Mouse (Mus musculus): ENCODE results near the gene Fam83g. TPM values are rescaled to one million over a fixed set of nuclear protein-coding genes. Genes with fewer than 3 reads are reported as not detected.

Fam83g gene
- polyA plus RNA-seq, 1 experiment from 2014 or later = 2.4 TPM

- Histone ChIP-seq H3K4me3 (no peak overlapping the region), H3K27me3 (ENCODE audit: low read depth, poor library complexity, severe bottlenecking) (peaks cover 36% of the 10 kb centered on the region), H3K27ac (0 out of 2 replicates have a peak overlapping the region, but pooled peaks have one; percentile 14), H3K4me1 (peaks cover 54% of the 10 kb centered on the region), H3K36me3 (no peaks in the 10 kb centered on the region), H3K9me3 (replicated peaks) (no peaks in the 10 kb centered on the region)
- 69% methylated on average over 14 of the region's 14 CpGs for WGBS
- DNase-seq (ENCODE audit: low spot score) = no peak
These were observed 14.1 kb upstream of the Fam83g start for GRCm38 (mm10) chr11:61669492-61670490.

- peaks cover 75% of the 10 kb centered on the region for H3K4me1 ChIP-seq
- H3K36me3 ChIP-seq = no peaks in the 10 kb centered on the region
- peak overlapping the region; percentile 11; the same call in 1 of the 2 replicates for H3K4me3 ChIP-seq
- no peak for DNase-seq (ENCODE audit: low spot score)
- WGBS = 47% methylated on average over 19 of the region's 19 CpGs
- peaks cover 36% of the 10 kb centered on the region for H3K27me3 ChIP-seq (ENCODE audit: low read depth, poor library complexity, severe bottlenecking)
- peak overlapping the region; percentile 56 for H3K27ac ChIP-seq
- no peaks in the 10 kb centered on the region for H3K9me3 ChIP-seq (replicated peaks)
These were observed 12.0 kb upstream of the Fam83g start for GRCm38 (mm10) chr11:61671781-61672383.

GRCm38 (mm10) chr11:61673686-61674085 is 10.2 kb upstream of the Fam83g start:
- H3K36me3 ChIP-seq = no peaks in the 10 kb centered on the region
- H3K9me3 ChIP-seq (replicated peaks) = no peaks in the 10 kb centered on the region
- 17% methylated on average over 8 of the region's 8 CpGs for WGBS
- H3K4me1 ChIP-seq = peaks cover 72% of the 10 kb centered on the region
- no peak overlapping the region for H3K4me3 ChIP-seq
- peaks cover 39% of the 10 kb centered on the region for H3K27me3 ChIP-seq (ENCODE audit: low read depth, poor library complexity, severe bottlenecking)
- DNase-seq (ENCODE audit: low spot score) = peak; percentile 50
- peak overlapping the region; percentile 79 for H3K27ac ChIP-seq

- Histone ChIP-seq H3K4me1 (peaks cover 72% of the 10 kb centered on the region), H3K27ac (peak overlapping the region; percentile 79), H3K27me3 (ENCODE audit: low read depth, poor library complexity, severe bottlenecking) (peaks cover 44% of the 10 kb centered on the region), H3K36me3 (no peaks in the 10 kb centered on the region), H3K9me3 (replicated peaks) (no peaks in the 10 kb centered on the region), H3K4me3 (peak overlapping the region; percentile 8)
- WGBS = 16% methylated on average over 19 of the region's 19 CpGs
- DNase-seq (ENCODE audit: low spot score) = peak; percentile 44
These were observed 9.6 kb upstream of the Fam83g start for GRCm38 (mm10) chr11:61674151-61674838.

GRCm38 (mm10) chr11:61674839-61675159 is 9.1 kb upstream of the Fam83g start:
- 1% methylated on average over 8 of the region's 8 CpGs for WGBS
- peak overlapping the region; percentile 8 for H3K4me3 ChIP-seq

GRCm38 (mm10) chr11:61675332-61675731 is 8.6 kb upstream of the Fam83g start:
- no peak overlapping the region for H3K4me3 ChIP-seq
- no peaks in the 10 kb centered on the region for H3K9me3 ChIP-seq (replicated peaks)
- H3K4me1 ChIP-seq = peaks cover 64% of the 10 kb centered on the region
- H3K27ac ChIP-seq = peak overlapping the region; percentile 79
- 28% methylated on average over 2 of the region's 2 CpGs for WGBS
- H3K27me3 ChIP-seq (ENCODE audit: low read depth, poor library complexity, severe bottlenecking) = peaks cover 39% of the 10 kb centered on the region
- H3K36me3 ChIP-seq = no peaks in the 10 kb centered on the region
- DNase-seq (ENCODE audit: low spot score) = peak; percentile 40

More at GRCm38 (mm10) chr11:61674839-61675159, 9.1 kb upstream of the Fam83g start:
- no peaks in the 10 kb centered on the region for H3K9me3 ChIP-seq (replicated peaks)
- peak overlapping the region; percentile 79 for H3K27ac ChIP-seq
- H3K36me3 ChIP-seq = no peaks in the 10 kb centered on the region
- H3K27me3 ChIP-seq (ENCODE audit: low read depth, poor library complexity, severe bottlenecking) = peaks cover 42% of the 10 kb centered on the region
- peaks cover 68% of the 10 kb centered on the region for H3K4me1 ChIP-seq
- peak; percentile 81 for DNase-seq (ENCODE audit: low spot score)

- Histone ChIP-seq H3K4me3 (no peak overlapping the region), H3K36me3 (no peaks in the 10 kb centered on the region), H3K27me3 (ENCODE audit: low read depth, poor library complexity, severe bottlenecking) (peaks cover 31% of the 10 kb centered on the region), H3K4me1 (peaks cover 54% of the 10 kb centered on the region), H3K27ac (peak overlapping the region; percentile 79), H3K9me3 (replicated peaks) (no peaks in the 10 kb centered on the region)
- 26% methylated on average over 7 of the region's 7 CpGs for WGBS
- peak; percentile 75 for DNase-seq (ENCODE audit: low spot score)
These were observed 7.6 kb upstream of the Fam83g start for GRCm38 (mm10) chr11:61676216-61676854.

GRCm38 (mm10) chr11:61677709-61678108 is 6.2 kb upstream of the Fam83g start:
- H3K4me1 ChIP-seq = peaks cover 45% of the 10 kb centered on the region
- H3K27ac ChIP-seq = no peak overlapping the region
- no peak overlapping the region for H3K4me3 ChIP-seq
- H3K36me3 ChIP-seq = no peaks in the 10 kb centered on the region
- no peak for DNase-seq (ENCODE audit: low spot score)
- H3K9me3 ChIP-seq (replicated peaks) = no peaks in the 10 kb centered on the region
- 90% methylated on average over 4 of the region's 4 CpGs for WGBS
- H3K27me3 ChIP-seq (ENCODE audit: low read depth, poor library complexity, severe bottlenecking) = peaks cover 22% of the 10 kb centered on the region

- Histone ChIP-seq H3K27me3 (ENCODE audit: low read depth, poor library complexity, severe bottlenecking) (peaks cover 25% of the 10 kb centered on the region), H3K36me3 (no peaks in the 10 kb centered on the region), H3K4me1 (peaks cover 43% of the 10 kb centered on the region), H3K4me3 (no peak overlapping the region), H3K9me3 (replicated peaks) (no peaks in the 10 kb centered on the region), H3K27ac (0 out of 2 replicates have a peak overlapping the region, but pooled peaks have one; percentile 5)
- no peak for DNase-seq (ENCODE audit: low spot score)
- 73% methylated on average over 4 of the region's 4 CpGs for WGBS
These were observed 4.6 kb upstream of the Fam83g start for GRCm38 (mm10) chr11:61679091-61679866.

GRCm38 (mm10) chr11:61685119-61685725 is 1.3 kb downstream of the Fam83g start:
- 73% methylated on average over 8 of the region's 8 CpGs for WGBS
- DNase-seq (ENCODE audit: low spot score) = no peak
- peaks cover 38% of the 10 kb centered on the region for H3K4me1 ChIP-seq
- H3K4me3 ChIP-seq = peak overlapping the region; percentile 59
- H3K36me3 ChIP-seq = no peaks in the 10 kb centered on the region
- no peaks in the 10 kb centered on the region for H3K9me3 ChIP-seq (replicated peaks)
- peaks cover 40% of the 10 kb centered on the region for H3K27me3 ChIP-seq (ENCODE audit: low read depth, poor library complexity, severe bottlenecking)
- peak overlapping the region; percentile 76; the same call in 1 of the 2 replicates for H3K27ac ChIP-seq

GRCm38 (mm10) chr11:61686141-61686540 is 2.2 kb downstream of the Fam83g start:
- no peak for DNase-seq (ENCODE audit: low spot score)
- WGBS = 60% methylated on average over 2 of the region's 2 CpGs
- Histone ChIP-seq H3K4me1 (peaks cover 38% of the 10 kb centered on the region), H3K9me3 (replicated peaks) (no peaks in the 10 kb centered on the region), H3K27me3 (ENCODE audit: low read depth, poor library complexity, severe bottlenecking) (peaks cover 40% of the 10 kb centered on the region), H3K36me3 (no peaks in the 10 kb centered on the region), H3K27ac (no peak overlapping the region), H3K4me3 (no peak overlapping the region)

All from limb, embryonic 10.5 days (tissue).